Mouse (Mus musculus): ENCODE measurements around the gene Gm21616.
"Not testable (repeated sequence)": the region's sequence is repeated elsewhere in the genome, so short reads cannot be mapped to it uniquely, and the experiment has no call there.

Gene Gm21616

DNA sequence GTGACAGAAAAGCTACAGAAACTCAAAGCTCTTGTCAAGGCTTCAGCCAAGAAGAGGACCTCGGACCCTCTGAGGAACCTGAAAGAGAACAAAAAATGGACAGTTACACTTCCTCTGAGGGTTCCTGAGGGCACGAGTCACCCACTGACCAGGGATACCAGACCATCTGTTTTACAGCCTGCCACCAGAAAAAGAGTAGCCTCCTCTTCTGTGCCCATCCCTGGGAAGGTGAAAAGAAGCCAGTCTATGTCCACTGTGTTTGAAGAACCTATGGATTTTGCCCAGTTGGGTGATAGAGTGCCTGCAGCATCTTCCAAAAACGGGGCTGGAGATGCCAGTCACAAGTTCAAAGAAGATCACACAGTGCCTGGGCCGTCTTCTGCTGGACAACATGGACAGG is at the start of gene Gm21616:
TSS of gene Gm21616 (plus strand) at position 301 of the 400 bp plus-strand sequence.
- DNase-seq = not testable (repeated sequence)
